ENCODE assay signal across 25 mouse cellular contexts in genomic region chr9:120618101-120618500, GRCm38 (mm10).
"Had no signal": no experiment of that assay in that cellular context is flagged by ENCODE, and none has a peak within 500 bp of the region (broad histone marks: within the 10 kb centered on the region; RNA-seq: fewer than 3 reads in every experiment).

No protein-coding gene starts in this region.

- ATAC-seq: hindbrain, embryonic 16.5 days; intestine, embryonic 16.5 days; liver, embryonic 12.5 days had no signal

- H3K4me3 ChIP-seq: heart, adult 2 months; heart, embryonic 13.5 days; heart, embryonic 15.5 days; hindbrain, embryonic 12.5 days; kidney, embryonic 15.5 days; limb, embryonic 13.5 days; limb, embryonic 15.5 days; liver, embryonic 12.5 days had no signal

- H3K36me3 ChIP-seq: heart, embryonic 13.5 days; heart, embryonic 15.5 days; hindbrain, embryonic 12.5 days; kidney, embryonic 15.5 days; limb, embryonic 13.5 days; limb, embryonic 15.5 days; liver, embryonic 12.5 days had no signal

- H3K4me1 ChIP-seq: liver, embryonic 12.5 days had no signal

- H3K9me3 ChIP-seq: limb, embryonic 15.5 days; liver, embryonic 12.5 days had no signal

- H3K27ac ChIP-seq: heart, adult 2 months; heart, embryonic 13.5 days; heart, embryonic 15.5 days; hindbrain, embryonic 12.5 days; hindbrain, embryonic 14.5 days; kidney, embryonic 15.5 days; kidney, postnatal 0 days; limb, embryonic 13.5 days; limb, embryonic 15.5 days; liver, embryonic 12.5 days had no signal

- H3K27me3 ChIP-seq: hindbrain, embryonic 12.5 days; limb, embryonic 13.5 days; limb, embryonic 15.5 days had no signal

- H3K9ac ChIP-seq: heart, embryonic 13.5 days; heart, embryonic 15.5 days; hindbrain, embryonic 12.5 days; hindbrain, embryonic 14.5 days; kidney, embryonic 15.5 days; limb, embryonic 13.5 days; limb, embryonic 15.5 days; liver, embryonic 12.5 days had no signal

- DNase-seq: gastrocnemius, postnatal 14 days; gastrocnemius, postnatal 36 days; heart, adult 2 months; heart, postnatal 14 days; heart, postnatal 36 days; kidney, adult 11 months; kidney, adult 2 months; kidney, adult 9 months; kidney, postnatal 14 days; kidney, postnatal 36 days; layer of hippocampus, adult 9-11 months; layer of hippocampus, postnatal 36 days; left cerebral cortex, postnatal 4 days had no signal

- H3K4me2 ChIP-seq: heart, embryonic 11.5 days; heart, embryonic 13.5 days; heart, embryonic 15.5 days; hindbrain, embryonic 12.5 days; hindbrain, embryonic 14.5 days; kidney, embryonic 15.5 days; limb, embryonic 13.5 days; limb, embryonic 15.5 days; liver, embryonic 12.5 days had no signal
